Mouse (Mus musculus) liver, adult 2 months (tissue): ENCODE measurements around the gene Stxbp4. TPM values are rescaled to one million over a fixed set of nuclear protein-coding genes. Genes with fewer than 3 reads are reported as not detected.
A peak's percentile ranks its signal among the peaks of the same experiment; 100 is the strongest.

Experiments used
- DNase-seq: peaks from one replicate; pipeline ENCODE4 v3.0.0-alpha.2; 2011; ENCODE audit warnings: low read depth, low spot score; ENCODE audit errors: extremely low read depth
- H3K27ac ChIP-seq: fragments of 200-500 bp; replicated peaks from 2 replicates; pipeline ENCODE4 v1.5.1; 2012; ENCODE audit warnings: low read depth, mild to moderate bottlenecking, control low read depth, inconsistent platforms, low read length; ENCODE audit not compliant: insufficient read depth
- H3K27me3 ChIP-seq: fragments of 200-500 bp; 2 replicates; pipeline ENCODE4 v1.6.1; 2012; ENCODE audit warnings: mild to moderate bottlenecking, moderate library complexity, low read length, inconsistent platforms; ENCODE audit not compliant: control insufficient read depth, insufficient read depth
- H3K36me3 ChIP-seq: fragments of 200-500 bp; 2 replicates; pipeline ENCODE4 v1.6.1; 2012; ENCODE audit warnings: low read length, inconsistent platforms; ENCODE audit not compliant: control insufficient read depth, insufficient read depth
- H3K4me1 ChIP-seq: fragments of 200-500 bp; 2 replicates; pipeline ENCODE4 v1.6.1; 2011; ENCODE audit warnings: low read length; ENCODE audit not compliant: control insufficient read depth, insufficient read depth
- H3K4me3 ChIP-seq: fragments of 200-500 bp; 2 replicates; pipeline ENCODE4 v1.5.1; 2011; ENCODE audit warnings: low read depth, mild to moderate bottlenecking, control low read depth, low read length, moderate library complexity; ENCODE audit not compliant: insufficient read depth
- H3K79me2 ChIP-seq: fragments of 200-500 bp; 2 replicates; pipeline ENCODE4 v1.6.1; 2012; ENCODE audit warnings: inconsistent platforms, mild to moderate bottlenecking, low read length, moderate library complexity; ENCODE audit not compliant: control insufficient read depth, insufficient read depth
- H3K9ac ChIP-seq: fragments of 200-500 bp; 2 replicates; pipeline ENCODE4 v1.6.1; 2012; ENCODE audit warnings: low read depth, mild to moderate bottlenecking, control low read depth, inconsistent platforms, low read length
- CTCF ChIP-seq: fragments of 200-500 bp; IDR thresholded peaks from 2 replicates; pipeline ENCODE4 v1.5.1; 2011; ENCODE audit warnings: low read depth, low read length, control low read depth
- POLR2A ChIP-seq: fragments of 200-500 bp; IDR thresholded peaks from 2 replicates; pipeline ENCODE4 v1.6.1; 2011; ENCODE audit warnings: low read length, control low read depth; ENCODE audit not compliant: insufficient read depth; ENCODE audit errors: extremely low read depth
- WGBS: fragments of 180-500 bp; shearing (Covaris S2); methylation state at CpG from one replicate; pipeline ENCODE4 v1.1.7; 2018; 5-methylcytosine and 5-hydroxymethylcytosine counted together
- polyA plus RNA-seq: library from polyadenylated mRNA; depleted of rRNA; stranded (reverse); fragments of >200 nt; gene quantifications from 2 replicates; pipeline ENCODE4 v1.2.3, GENCODE M21; 2012
- total RNA-seq: library from RNA; depleted of rRNA; stranded (reverse); fragments of >200 nt; gene quantifications from 2 replicates; pipeline ENCODE4 v1.2.3, GENCODE M21; 2014

The Stxbp4 gene
- total and polyA plus RNA-seq, 2 experiments, result 0.62 to 1.8 TPM

DNA sequence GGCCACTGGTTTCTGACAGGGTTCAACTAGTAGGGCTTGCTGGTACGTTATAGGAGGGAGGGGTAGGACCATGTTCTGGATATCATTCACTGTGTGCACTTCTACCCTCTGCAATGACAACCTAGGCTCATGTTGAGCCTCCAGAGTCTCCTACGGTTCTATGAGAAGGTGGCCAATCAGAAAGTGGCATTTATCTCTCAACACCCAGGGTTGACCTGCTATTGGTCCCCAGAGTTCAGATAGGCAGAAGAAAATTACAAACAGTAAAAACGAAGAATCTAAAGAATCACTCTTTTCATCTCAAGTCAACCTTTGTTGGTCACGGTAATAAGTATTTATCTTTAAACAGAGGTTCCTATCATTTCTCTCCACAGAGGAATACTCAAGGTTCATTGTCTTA lies 29.0 kb upstream of the Stxbp4 start:
- Histone ChIP-seq H3K27ac (peak overlapping the region; percentile 94), H3K27me3 (no peaks in the 10 kb centered on the region), H3K9ac (no peak overlapping the region), H3K79me2 (peaks cover 7% of the 10 kb centered on the region; the same call in 1 of the 2 replicates), H3K4me1 (peaks cover 14% of the 10 kb centered on the region), H3K4me3 (no peak overlapping the region), H3K36me3 (peaks cover 11% of the 10 kb centered on the region)
- 42% methylated on average over 4 of the region's 4 CpGs for WGBS
- no peak for DNase-seq
- TF ChIP-seq POLR2A (no peak), CTCF (no peak)

DNA sequence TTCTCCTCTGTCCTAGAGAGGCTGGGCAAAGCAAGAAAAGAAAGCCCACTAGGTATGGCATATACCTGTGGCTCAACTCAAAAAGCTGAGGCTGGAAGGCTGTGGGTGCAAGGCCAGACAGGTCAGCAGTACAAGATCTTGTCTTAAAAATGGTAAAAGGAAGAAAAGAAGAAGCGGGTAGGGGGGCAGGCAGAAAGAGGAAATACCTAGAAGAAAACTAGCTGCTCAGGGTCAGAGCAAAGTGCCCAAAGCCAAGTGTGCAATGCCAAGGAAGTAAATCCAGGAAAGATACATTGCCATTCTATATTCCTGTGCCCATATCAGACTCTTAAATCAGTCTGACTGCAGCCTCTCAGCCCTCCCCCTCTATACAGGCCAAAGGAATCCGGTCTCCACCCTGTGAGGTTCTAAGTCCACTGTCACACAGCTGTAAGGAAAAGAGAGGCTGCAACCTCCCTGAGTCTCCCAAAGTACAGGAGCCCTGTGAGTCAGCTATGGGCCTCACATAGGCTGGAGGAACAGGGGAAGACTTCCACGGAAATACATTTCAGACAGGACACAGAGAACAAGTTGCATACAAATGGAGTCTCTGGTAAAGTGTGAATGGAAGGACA lies 28.4 kb upstream of the Stxbp4 start:
- TF ChIP-seq POLR2A, result no peak
- no peak for TF ChIP-seq CTCF
- 55% methylated on average over 3 of the region's 3 CpGs for WGBS
- peaks cover 7% of the 10 kb centered on the region; the same call in 1 of the 2 replicates for H3K79me2 ChIP-seq
- H3K36me3 ChIP-seq, result peaks cover 16% of the 10 kb centered on the region
- peak overlapping the region; percentile 94 for H3K27ac ChIP-seq
- no peak overlapping the region for H3K9ac ChIP-seq
- peaks cover 14% of the 10 kb centered on the region for H3K4me1 ChIP-seq
- H3K27me3 ChIP-seq, result no peaks in the 10 kb centered on the region
- no peak overlapping the region for H3K4me3 ChIP-seq
- peak; percentile 52 for DNase-seq

DNA sequence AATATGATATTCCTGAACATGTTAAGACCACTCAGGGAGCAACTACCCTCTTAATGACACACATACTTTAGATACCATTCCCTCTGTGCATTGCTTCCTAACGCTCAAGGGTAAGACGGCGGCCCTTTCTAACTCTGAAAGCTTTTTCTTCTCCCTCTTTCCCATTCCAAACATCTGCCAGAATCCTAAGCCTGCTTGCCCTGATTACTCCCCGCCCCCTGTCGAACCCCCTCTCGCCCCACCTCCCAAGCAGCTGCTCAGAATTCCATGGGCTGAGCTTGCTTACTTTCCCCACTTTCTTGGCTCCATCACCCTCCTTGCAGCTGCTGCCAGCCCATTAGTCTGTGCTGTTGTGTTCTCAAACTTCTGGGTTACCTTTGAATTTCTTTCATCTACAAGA lies 27.3 kb upstream of the Stxbp4 start:
- Histone ChIP-seq H3K79me2 (peaks cover 7% of the 10 kb centered on the region; the same call in 1 of the 2 replicates), H3K4me1 (peaks cover 14% of the 10 kb centered on the region), H3K4me3 (no peak overlapping the region), H3K36me3 (peaks cover 18% of the 10 kb centered on the region), H3K9ac (no peak overlapping the region), H3K27me3 (no peaks in the 10 kb centered on the region), H3K27ac (no peak overlapping the region)
- no peak for DNase-seq
- TF ChIP-seq POLR2A, result no peak
- no peak for TF ChIP-seq CTCF
- 71% methylated on average over 6 of the region's 6 CpGs for WGBS

DNA sequence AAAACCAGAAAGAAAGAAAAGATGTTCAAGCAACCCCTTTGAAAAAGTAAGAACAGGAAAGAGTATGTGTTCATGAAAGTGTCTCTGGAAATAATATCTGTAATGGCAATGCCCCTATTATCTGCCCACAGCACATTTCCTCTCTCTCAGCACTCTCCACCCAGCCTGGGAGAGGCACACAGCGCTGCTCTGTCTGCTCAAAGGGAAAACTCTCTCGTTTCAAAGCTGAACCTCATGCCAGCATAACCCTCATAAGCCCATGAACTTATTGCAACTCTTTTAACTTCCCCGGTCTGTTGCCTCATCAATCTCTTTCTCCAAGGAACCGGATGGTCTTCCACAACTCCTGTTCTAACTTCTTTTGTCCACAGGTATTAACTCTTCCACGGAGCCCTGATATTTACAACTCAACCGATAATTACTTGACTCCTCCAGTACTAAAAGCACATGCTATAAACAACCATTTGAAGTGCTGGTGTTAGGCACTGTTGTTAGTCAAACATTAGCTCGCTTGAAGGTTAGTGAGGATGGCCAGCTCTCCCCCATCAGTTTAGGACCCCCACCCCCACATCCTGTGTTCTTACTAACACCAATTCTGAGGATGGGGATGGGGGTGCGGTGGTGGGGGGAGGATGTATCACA lies 26.6 kb upstream of the Stxbp4 start:
- peak; percentile 24 for DNase-seq
- H3K79me2 ChIP-seq, result peaks cover 7% of the 10 kb centered on the region; the same call in 1 of the 2 replicates
- no peak overlapping the region for H3K9ac ChIP-seq
- WGBS, result 11% methylated on average over 8 of the region's 8 CpGs
- H3K4me3 ChIP-seq, result no peak overlapping the region
- TF ChIP-seq CTCF (no peak), POLR2A (no peak)
- no peak overlapping the region for H3K27ac ChIP-seq
- H3K27me3 ChIP-seq, result no peaks in the 10 kb centered on the region
- peaks cover 14% of the 10 kb centered on the region for H3K4me1 ChIP-seq
- H3K36me3 ChIP-seq, result peaks cover 15% of the 10 kb centered on the region

DNA sequence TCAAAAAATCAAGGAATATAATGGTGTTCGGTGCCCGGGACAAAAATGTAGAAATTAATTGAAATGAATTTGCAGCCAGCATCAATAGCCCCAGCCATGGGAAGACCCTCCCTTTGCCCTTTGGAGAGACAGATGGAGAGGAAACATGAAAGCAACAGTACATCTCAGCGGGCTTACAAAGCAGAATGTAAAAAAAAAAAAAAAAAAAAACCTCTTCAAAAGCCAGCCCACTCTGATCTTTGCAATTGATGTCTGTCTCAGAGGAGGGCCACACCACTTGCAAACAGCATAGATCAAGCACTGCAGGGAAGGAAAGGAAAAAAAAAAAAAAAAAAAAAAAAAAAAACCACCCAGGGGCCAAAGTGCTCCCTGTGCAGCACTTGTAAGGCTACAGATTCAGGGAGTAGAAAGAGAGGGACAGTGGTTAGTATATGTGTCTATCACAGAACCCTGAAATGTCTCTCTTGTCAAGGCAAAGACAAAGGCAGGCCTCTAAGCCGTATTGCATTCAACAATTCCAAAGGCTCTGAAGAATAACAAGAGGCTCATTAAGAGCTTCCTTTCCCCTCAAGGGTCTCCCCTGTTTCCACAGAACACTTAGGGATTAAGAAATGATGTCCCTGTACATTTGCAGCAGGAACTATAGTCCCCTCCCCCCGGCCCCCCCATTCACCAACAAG lies 25.9 kb upstream of the Stxbp4 start:
- DNase-seq, result no peak
- Histone ChIP-seq H3K9ac (no peak overlapping the region), H3K27me3 (no peaks in the 10 kb centered on the region), H3K79me2 (peaks cover 7% of the 10 kb centered on the region; the same call in 1 of the 2 replicates), H3K4me1 (peaks cover 14% of the 10 kb centered on the region), H3K36me3 (peaks cover 14% of the 10 kb centered on the region), H3K4me3 (no peak overlapping the region), H3K27ac (no peak overlapping the region)
- TF ChIP-seq POLR2A (no peak), CTCF (no peak)
- WGBS, result 75% methylated on average over 5 of the region's 5 CpGs
